Mouse (Mus musculus) gastrocnemius, adult 2 months (tissue): ENCODE results near the gene Kctd5. TPM values are rescaled to one million over a fixed set of nuclear protein-coding genes. Genes with fewer than 3 reads are reported as not detected.

Experiments used
- DNase-seq: peaks from one replicate; pipeline ENCODE4 v3.0.0; 2022
- H3K27ac ChIP-seq: fragments of 200-600 bp; 2 replicates; pipeline ENCODE4 v1.8.1; 2022; ENCODE audit warnings: mild to moderate bottlenecking
- H3K4me3 ChIP-seq: fragments of 200-600 bp; 2 replicates; pipeline ENCODE4 v1.8.1; 2022; ENCODE audit warnings: mild to moderate bottlenecking, moderate library complexity
- CTCF ChIP-seq: fragments of 200-600 bp; IDR thresholded peaks from 2 replicates; pipeline ENCODE4 v1.8.1; 2022; ENCODE audit warnings: antibody characterized with exemption, mild to moderate bottlenecking, moderate library complexity
- intact Hi-C: fragments of 180-260 bp; cut with DNase I; formaldehyde crosslinking; loops from one replicate; pipeline ENCODE4 v1.15.1; 2025
- total RNA-seq, 2 experiments: library from RNA; stranded (reverse); gene quantifications; 2 replicates each; pipeline ENCODE4 v1.2.3; 2021

The Kctd5 gene
- total RNA-seq, 2 experiments from 2014 or later = 6.9 to 10.4 TPM

DNA sequence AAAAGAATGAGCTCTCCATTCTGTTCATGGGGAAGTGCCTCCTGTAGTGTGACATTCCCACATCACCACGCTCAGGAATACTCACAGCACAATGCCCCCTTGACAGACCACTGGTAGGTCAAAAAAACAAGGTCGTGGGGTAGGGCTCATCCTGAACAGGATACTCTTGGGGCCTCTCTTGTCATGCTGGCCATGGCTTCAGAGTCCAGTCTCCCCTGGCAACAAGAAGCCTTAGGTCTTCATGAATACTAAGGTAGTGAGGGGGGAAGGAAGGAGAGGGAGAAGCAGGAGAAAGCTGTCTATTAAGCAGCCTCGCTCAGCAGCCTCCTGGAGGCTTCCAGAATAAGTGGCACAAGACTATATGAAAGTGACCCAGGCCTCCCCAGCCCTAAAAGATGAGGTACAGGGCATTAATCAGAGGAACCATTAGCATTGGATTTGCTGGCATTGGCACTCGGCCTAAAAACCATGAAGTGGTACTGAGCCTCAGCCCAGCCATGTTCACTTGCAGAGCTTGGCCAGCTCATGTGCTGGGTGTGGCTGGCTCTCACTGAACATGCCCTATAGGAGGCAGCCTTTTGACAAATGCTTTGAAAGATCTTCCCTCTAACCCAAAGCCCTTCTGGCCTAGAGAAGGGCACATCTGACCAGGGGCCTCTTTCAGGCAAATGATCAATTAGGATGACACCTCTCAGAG is 10.7 kb downstream of the Kctd5 start:
- no peak for TF ChIP-seq CTCF
- H3K4me3 ChIP-seq = no peak overlapping the region
- no peak overlapping the region for H3K27ac ChIP-seq
- DNase-seq = no peak
- intact Hi-C loops = no loop called here

GRCm38 (mm10) chr17:24057730-24058245 is 15.5 kb downstream of the Kctd5 start:
- TF ChIP-seq CTCF = no peak
- Histone ChIP-seq H3K4me3 (no peak overlapping the region), H3K27ac (no peak overlapping the region)
- DNase-seq = no peak
- intact Hi-C loops = no loop called here

DNA sequence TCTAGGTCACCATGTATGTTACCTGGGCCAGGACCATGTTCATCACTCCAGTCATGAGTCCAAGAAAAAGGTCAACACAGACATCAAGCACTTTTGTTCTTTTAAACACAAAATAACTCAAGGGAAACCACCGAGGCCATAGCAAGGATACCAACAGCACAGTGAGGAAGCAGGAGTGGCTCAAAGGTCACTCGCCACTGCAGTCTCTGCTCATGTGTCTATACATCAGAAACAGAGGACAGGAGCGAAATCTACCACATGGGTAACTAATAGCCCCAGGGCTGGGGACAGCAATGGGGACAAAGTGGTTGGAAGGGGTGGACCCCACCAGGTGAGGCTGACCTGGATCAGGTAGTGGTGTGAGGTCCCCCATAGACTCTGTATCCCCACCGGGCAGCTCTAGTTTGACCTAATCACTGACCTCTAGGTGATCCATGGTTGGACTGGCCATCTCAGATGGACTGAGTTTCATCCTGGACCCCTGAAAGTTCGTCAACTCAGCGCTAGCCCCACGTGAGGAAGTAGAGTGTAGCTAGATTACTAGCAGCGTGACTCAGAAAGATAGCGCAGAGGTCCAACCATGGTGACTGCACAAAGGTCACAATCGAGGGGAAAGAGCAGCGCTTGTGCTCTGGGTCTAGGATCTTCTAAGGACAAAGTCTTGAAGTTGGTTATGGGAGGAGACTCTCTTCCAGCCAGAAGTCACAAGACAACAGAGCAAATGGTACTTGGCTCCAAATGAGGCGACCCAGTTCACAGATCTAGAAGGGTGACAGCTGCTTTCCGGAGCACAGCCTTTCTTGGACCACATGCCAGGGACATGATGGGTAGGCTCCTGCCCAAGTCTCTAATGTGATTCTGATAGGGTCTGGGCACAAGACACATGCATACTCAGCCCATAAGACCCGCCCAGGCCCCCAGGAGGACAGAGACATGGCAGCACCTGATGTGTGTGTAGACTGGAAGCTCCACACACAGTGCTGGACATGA is 16.4 kb downstream of the Kctd5 start:
- Histone ChIP-seq H3K27ac (no peak overlapping the region), H3K4me3 (no peak overlapping the region)
- DNase-seq = no peak
- intact Hi-C loops = no loop called here
- no peak for TF ChIP-seq CTCF

DNA sequence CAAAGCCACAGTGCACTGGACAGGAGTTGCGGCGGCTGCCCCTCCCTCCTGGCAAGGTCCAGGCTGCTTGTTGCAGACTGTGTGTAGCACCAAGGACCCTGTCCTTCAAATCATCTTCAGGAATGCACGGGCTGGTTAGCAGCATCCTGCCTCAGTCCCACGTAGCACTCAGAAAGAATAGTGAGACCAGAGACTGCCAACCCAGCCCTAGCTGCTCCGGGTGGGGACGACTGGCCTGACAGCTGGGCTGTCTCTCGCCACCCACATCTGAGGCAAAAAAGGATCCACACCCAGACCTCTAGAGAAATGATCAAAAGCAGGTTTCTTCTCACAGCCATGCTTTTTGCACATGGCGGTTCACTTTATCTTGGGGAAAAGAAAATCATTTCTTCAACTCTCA is 24.3 kb downstream of the Kctd5 start:
- no peak for TF ChIP-seq CTCF
- DNase-seq = no peak
- no peak overlapping the region for H3K27ac ChIP-seq
- H3K4me3 ChIP-seq = no peak overlapping the region
- intact Hi-C loops = no loop called here

- no peak for DNase-seq
- intact Hi-C loops = no loop called here
- TF ChIP-seq CTCF = no peak
- Histone ChIP-seq H3K27ac (no peak overlapping the region), H3K4me3 (no peak overlapping the region)
These were observed 25.2 kb downstream of the Kctd5 start for GRCm38 (mm10) chr17:24048053-24048452.

DNA sequence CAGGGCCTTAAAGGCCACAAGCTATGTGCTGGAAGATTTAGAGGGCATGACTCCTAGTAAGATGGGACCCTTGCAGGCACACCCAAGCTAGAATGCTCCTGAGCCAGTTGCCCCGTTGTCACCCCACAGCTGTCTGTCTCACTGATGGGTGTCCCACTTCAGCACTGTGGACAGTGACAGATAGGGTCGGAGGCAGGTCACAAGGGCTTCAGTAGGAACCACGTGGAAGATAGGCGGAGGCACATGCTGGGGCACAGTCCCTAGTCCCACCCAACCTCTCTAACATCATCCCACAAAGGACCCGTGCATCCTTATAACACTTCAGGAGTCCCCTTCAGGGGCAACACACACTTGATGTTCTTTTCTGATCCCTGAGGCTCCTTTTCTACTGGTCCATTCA is 27.3 kb downstream of the Kctd5 start:
- no peak for DNase-seq
- intact Hi-C loops = no loop called here
- no peak for TF ChIP-seq CTCF

GRCm38 (mm10) chr17:24045608-24046007 is 27.7 kb downstream of the Kctd5 start:
- DNase-seq = no peak
- Histone ChIP-seq H3K27ac (no peak overlapping the region), H3K4me3 (no peak overlapping the region)
- intact Hi-C loops = no loop called here
- TF ChIP-seq CTCF = no peak

More for the DNA sequence above, 27.3 kb downstream of the Kctd5 start:
- H3K27ac ChIP-seq = no peak overlapping the region
- H3K4me3 ChIP-seq = no peak overlapping the region

GRCm38 (mm10) chr17:24044482-24044881 is 28.8 kb downstream of the Kctd5 start:
- DNase-seq = no peak
- no peak for TF ChIP-seq CTCF
- H3K4me3 ChIP-seq = no peak overlapping the region
- intact Hi-C loops = no loop called here
- no peak overlapping the region for H3K27ac ChIP-seq

GRCm38 (mm10) chr17:24037844-24038243 is 35.4 kb downstream of the Kctd5 start, which contains the start of gene Prss27:
Gene Prss27, plus strand, starts transcription at chr17:24038144.
- no peak for TF ChIP-seq CTCF
- Histone ChIP-seq H3K27ac (no peak within 1 kb of the TSS), H3K4me3 (no peak within 1 kb of the TSS)
- intact Hi-C loops = no loop called here
- DNase-seq = no peak

DNA sequence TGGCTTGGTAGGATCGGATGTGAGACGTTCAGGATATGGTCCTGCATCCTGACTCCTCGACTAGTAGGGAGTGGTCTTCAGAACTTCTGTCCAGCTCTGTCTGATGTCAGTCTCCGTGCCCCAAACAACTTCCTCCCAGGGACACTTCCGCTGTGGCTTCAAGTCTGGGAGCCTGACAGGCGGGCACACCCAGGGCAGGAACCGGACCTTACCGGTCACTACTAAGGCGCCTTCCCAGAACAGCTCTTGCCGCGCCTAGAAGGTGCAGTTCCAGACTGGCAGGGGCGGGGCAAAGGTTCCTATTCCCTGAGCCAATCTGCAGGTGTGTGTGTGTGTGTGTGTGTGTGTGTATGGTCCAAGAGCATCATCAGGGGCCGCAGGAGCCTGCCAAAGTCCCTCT is 35.9 kb downstream of the Kctd5 start:
- no peak overlapping the region for H3K27ac ChIP-seq
- H3K4me3 ChIP-seq = no peak overlapping the region
- no peak for DNase-seq
- intact Hi-C loops = no loop called here
- TF ChIP-seq CTCF = no peak

- no peak overlapping the region for H3K4me3 ChIP-seq
- H3K27ac ChIP-seq = no peak overlapping the region
- DNase-seq = no peak
- no peak for TF ChIP-seq CTCF
- intact Hi-C loops = no loop called here
These were observed 36.3 kb downstream of the Kctd5 start for GRCm38 (mm10) chr17:24036954-24037353.

DNA sequence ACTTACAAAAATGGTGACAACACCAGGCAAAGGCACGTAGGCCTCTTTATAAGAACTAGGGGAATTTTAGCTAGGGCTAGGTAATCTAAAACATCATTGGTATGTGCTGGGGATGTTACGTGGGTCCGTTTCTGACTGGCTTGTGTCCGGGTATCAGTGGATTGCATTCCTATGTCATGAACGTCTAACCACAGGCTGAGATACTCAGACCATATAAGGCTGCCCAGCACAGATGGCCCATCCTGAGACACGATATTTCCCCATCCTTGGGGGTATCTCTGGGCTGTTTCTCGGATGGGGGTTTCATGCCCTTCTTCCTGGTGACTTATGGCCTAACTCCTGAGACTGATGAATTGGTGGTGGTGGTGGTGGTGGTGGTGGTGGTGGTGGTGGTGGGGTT is 38.2 kb downstream of the Kctd5 start:
- intact Hi-C loops = no loop called here
- TF ChIP-seq CTCF = no peak
- DNase-seq = no peak
- Histone ChIP-seq H3K27ac (no peak overlapping the region), H3K4me3 (no peak overlapping the region)

- no peak for TF ChIP-seq CTCF
- no peak for DNase-seq
- intact Hi-C loops = no loop called here
- Histone ChIP-seq H3K4me3 (no peak overlapping the region), H3K27ac (no peak overlapping the region)
These were observed 42.7 kb downstream of the Kctd5 start for GRCm38 (mm10) chr17:24030551-24030950.
